Mouse (Mus musculus): ENCODE data around the gene Palld.

Palld gene

DNA sequence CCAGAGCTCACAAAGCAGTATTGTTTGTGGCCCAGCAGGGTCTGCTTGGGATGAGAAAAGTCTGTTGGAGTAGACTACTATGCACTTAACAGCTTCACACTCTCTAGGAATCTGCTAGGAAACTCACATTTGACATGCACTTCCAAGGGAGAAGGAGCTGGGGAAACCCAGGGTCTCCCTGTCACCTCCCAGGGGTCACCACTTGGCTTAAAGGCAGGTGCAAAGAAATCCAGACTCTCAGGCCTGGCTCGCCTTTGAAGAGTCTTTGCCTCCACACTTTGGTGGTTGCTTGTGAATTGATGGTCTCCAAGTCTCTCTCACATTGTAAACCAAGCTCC, 272.9 kb downstream of the Palld start:
- no peak for DNase-seq (ENCODE audit: low spot score in 2 of 2)

GRCm38 (mm10) chr8:61628938-61629630, 273.4 kb downstream of the Palld start:
- no peak for DNase-seq (ENCODE audit: low spot score in 2 of 2)

DNA sequence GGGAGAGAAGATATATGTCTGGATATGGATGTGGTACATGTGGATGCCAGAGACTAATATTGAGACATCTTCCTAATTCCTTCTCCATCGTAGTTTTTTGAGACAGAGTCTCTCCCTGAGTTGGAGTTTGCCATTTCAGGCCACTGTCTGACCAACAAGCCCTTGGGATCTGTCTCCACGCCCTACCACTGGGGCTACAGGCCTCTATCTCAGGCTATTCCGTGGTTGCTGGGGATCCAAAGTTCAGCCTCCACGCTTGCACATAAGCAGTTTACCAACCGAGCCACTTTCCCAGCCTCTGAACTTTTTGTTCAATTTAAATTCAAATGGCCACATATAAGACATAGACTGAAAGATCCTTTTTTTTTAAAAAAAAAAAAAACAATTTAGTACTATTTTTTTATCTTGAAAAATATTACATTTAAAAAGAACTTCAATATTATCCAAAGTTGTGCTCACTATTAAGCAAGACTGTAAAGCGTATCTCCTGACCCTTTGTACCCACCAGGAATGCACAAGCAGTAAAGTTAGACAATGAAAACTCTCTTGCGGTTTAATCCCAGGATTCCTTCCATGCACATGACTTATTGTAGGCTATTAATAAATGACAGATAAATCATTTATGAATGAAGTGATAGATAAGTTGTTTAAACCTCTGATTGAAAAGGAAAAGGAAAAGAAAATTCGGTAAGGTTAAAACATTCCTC, 276.1 kb downstream of the Palld start:
- DNase-seq (ENCODE audit: low spot score in 2 of 2): no peak

GRCm38 (mm10) chr8:61625656-61626210, 276.8 kb downstream of the Palld start:
- no peak for DNase-seq (ENCODE audit: low spot score in 2 of 2)

DNA sequence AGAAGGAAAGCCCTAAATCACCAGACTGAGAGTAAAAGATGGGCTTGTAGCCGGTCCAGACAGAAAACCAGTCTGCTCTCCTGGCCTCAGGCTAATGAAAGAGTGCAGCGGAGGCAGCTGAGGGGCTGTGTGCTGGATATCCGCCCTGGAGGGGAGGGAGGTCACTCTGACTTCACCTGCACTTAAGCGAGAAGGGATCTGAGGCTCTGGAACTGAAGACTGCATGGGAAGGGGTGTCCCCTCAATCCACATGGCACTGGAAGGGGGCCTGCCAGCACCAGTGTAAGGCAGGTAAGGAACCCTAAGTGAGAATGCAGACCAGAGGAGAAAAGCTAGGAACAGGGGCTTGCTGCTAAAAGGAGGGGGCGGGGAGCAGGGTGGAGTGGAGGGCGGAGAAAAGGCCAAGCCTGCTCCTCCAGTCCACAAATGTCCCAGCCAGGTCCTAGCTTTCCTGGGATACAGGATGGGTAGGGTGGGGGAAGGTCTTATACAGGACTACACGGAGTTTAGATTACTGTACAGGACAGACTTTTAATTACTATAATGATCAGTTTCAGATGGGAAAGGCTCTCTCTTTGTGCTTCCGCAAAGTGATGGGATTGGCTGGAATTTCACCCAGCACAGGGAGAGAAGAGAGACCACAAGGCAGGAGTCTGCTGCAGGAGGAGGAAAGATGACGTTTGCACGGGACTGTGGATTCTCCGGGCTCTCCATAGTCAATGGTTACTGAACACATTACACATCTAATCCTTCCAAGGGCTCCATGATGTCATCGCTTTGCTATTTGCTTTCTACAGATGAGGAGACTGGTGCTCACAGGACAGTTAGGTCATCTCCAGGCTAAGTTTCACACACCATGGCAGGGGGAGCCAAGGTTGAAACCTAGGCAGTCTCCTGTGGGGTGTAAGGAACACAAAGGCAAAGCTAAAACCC, 278.7 kb downstream of the Palld start:
- DNase-seq (ENCODE audit: low spot score in 2 of 2): no peak

GRCm38 (mm10) chr8:61621300-61621699, 281.2 kb downstream of the Palld start:
- no peak for DNase-seq (ENCODE audit: low spot score in 2 of 2)

DNA sequence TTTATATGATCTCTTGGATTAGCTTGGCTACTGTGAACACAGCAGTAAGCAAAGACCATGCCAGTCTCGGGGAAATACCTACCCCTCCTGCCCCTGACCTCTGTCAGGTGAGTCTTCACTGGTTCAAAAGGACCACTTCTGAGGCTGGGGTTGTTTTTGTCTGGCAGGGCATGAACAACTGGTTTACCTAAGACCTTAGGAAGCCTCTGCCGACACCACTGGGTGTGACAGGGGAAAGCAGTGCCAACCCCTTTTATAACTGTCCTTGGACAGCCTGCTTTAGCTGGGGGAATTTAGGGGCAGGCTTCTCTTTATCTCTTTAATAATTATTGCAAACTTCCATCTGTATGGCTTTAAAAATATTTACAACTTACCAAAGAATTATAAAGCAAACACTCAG, 284.8 kb downstream of the Palld start:
- DNase-seq (ENCODE audit: low spot score in 2 of 2): peak; percentile 34 to 44

GRCm38 (mm10) chr8:61617049-61617448, 285.4 kb downstream of the Palld start:
- DNase-seq (ENCODE audit: low spot score in 2 of 2): no peak

DNA sequence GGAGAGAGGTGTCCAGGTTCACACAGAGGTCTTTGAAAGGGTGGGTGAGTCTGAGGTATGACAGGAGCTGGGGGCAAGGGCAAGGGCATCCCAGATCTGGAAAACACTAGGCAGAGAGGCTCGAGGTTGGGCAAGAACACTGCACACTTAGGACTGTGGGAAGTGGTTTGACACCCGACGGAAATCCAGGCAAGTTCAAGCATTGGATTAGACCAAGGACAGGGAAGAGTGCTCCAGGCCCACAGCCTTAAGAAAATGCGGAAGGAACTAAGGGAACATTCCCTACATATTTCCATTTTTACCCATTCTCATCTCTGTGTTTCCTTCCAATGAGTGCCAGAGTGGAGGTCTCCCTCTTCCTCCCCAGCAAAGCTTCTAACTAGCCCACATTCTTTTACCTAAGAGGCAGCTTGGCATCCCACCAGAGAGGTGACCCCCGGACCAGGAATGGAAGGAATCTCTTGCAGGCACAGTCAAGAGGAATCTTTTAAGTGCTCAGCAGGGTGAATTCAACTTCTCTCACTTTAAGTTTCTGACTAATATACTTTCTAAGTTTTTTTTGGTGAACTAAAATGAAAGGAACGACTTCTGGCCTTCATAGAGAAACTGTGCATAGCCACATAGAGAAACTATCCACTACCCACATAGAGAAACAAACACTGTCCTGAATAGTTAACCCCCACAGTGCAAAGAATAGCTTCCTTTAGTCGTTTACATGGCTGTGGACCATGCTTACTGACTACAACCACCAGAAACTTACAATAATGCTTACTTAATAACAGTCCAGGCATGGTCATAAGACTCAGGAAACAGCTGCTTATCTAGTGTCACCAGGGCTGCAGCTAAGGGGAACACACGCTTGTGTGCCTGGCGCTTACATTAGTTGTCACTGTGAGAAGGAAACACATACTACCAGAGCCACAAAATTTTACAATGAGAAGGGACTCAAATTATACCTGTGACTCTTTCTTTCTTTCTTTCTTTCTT, 286.5 kb downstream of the Palld start:
- DNase-seq (ENCODE audit: low spot score in 2 of 2): peak; percentile 33 to 44

- DNase-seq (ENCODE audit: low spot score in 2 of 2): no peak
Measured at GRCm38 (mm10) chr8:61611741-61612140, 290.7 kb downstream of the Palld start.

DNA sequence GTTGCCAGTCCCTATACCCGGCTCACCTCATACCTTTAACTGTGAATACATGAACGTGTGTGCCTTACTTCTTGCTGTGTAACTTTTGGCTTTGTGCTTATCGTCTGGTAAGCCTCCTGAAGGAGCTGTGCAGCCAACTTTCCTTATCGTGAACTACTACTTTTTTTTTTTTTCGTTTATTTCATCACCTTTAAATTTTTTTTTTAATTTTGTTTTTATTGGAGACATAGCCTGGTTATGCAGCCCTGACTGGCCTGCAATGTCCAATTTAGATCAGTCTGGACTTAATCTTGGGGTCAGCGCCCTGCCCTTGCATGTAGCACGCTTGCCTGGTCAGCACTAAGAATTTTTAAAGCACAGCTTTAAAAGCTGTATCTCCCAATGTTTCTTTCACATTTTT, 291.4 kb downstream of the Palld start:
- DNase-seq (ENCODE audit: low spot score in 2 of 2): peak in 1 of 2 experiments; percentile 37

DNA sequence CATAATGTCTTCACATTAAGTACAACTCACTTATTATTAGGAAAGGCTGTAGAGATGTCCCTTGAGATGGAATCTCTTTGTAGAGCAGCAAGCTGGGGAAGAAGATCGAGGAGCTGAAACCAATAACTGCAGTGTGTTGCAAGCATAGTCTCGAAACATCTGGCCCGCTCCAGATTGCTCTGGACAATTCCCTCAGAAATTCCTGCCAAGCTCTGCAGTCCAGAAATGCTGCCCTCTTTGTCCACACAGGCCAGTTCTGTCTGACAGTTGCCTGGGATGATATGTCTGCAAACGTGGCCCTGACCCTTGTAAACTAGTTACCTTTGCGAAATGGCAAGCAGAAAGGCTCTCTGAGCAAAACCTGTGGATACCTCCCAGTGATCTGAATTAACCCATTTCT, 291.9 kb downstream of the Palld start:
- DNase-seq (ENCODE audit: low spot score in 2 of 2): peak; percentile 54 to 62

GRCm38 (mm10) chr8:61607463-61607813, 295.1 kb downstream of the Palld start:
- no peak for DNase-seq (ENCODE audit: low spot score in 2 of 2)

DNA sequence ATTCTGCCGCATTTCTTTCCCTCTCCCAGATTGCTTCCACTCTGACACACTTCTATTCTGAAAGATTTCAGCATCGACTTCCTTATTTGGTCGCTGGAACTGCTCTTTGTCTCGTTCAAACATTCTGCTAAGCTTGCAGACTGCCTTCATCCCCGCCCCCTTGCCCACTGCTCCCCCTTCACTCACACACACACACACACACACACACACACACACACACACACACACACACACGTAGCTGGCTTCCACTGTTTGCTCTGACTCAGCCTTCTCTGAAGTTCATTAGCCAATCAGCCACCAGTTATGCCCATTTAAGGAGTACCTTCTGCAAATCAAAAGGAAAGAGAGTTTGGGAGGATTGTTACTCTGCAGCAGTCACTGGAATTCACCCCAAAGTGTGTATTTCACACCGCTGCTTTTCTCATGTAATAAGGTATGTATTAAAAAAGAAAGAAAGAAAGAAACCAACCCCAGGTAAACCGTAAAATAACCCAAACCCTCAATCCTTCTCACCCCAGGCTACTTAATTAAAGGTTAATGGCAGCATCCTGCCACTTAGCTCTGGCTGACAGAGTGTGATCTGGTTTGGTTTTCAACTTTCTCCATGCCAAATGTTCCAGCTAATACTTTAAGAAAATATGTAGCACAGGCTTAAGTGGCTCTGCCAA, 295.6 kb downstream of the Palld start:
- DNase-seq (ENCODE audit: low spot score in 2 of 2): peak; percentile 64 to 74

DNA sequence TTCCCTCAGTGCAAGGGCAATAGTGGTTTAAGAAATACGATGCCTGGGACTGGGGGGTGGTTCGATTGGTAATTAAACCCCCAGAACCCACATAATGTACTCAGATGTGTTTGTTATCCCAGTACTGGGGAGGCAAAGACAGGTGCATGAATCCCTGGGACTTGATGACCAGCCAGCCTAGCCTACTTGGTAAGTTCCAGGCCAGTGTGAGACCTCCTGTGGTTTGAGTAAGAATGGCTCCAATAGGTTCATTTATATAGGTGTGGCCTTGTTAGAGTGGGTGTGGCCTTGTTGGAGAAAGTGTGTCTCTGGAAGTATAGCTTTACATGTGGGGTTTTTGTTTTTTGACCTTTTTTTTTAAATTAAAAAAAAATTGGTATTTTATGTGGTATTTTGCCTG, 297.6 kb downstream of the Palld start:
- DNase-seq (ENCODE audit: low spot score in 2 of 2): no peak

DNA sequence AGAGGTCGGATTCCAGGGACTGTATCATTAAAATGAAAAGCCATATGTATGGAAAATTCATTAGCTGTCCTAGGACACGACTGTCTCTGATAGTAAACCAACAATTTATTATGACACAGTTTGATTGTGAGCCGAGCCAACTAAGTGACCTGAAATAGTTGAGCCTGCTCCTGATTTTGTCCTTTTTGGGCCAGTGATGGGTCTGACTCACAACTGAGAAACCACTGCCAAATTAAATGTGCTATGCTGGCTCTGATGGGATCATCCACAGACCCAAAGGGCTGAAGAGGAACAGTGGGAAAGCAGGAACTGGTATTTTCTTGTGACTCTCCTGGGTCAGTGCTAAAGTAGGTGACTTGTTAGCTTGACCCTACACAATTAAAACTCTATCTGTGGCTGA, 305.6 kb downstream of the Palld start:
- no peak for DNase-seq (ENCODE audit: low spot score in 2 of 2)

DNA sequence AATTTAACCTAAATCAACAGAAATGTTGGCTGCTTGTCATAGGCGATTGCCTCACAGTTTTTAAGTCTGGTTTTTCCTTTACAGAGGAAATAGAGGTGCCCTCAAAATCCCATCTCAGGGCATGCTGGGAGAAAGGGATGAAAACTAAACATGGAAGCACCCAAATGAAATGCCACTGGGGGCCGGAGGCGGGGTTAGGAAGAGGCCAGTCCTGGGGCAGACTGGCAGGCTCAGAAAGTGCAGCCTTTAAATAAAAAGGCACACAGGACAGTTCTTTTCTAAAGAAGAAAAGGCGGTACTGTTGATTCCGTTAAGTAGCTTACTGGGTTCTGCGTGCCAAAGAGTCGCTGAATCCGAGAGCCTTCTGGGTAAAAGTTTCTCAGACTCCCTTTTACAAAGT, 311.0 kb downstream of the Palld start:
- no peak for DNase-seq (ENCODE audit: low spot score in 2 of 2)

GRCm38 (mm10) chr8:61590551-61591431, 311.7 kb downstream of the Palld start:
- peak; percentile 88 to 90 for DNase-seq (ENCODE audit: low spot score in 2 of 2)

GRCm38 (mm10) chr8:61589972-61590391, 312.5 kb downstream of the Palld start:
- peak in 1 of 2 experiments; percentile 43 for DNase-seq (ENCODE audit: low spot score in 2 of 2)
